Mouse (Mus musculus) heart, postnatal 10 days (tissue): ENCODE measurements around the gene Fam83e. TPM values are rescaled to one million over a fixed set of nuclear protein-coding genes. Genes with fewer than 3 reads are reported as not detected.

Source experiments
- total RNA-seq, 2 experiments: library from RNA; stranded (reverse); gene quantifications; 2 replicates each; pipeline ENCODE4 v1.2.3; 2021

Gene Fam83e
- total RNA-seq, 2 experiments from 2014 or later = 0.10 to 0.12 TPM

Other genes with a start within 250 kb of the Fam83e start
- not detected for gene Tulp2, start 239.3 kb upstream of the Fam83e start, total RNA-seq
- 1 to 10 TPM; 2.2 to 2.5 TPM for gene Gm45808, start 234.4 kb upstream of the Fam83e start, total RNA-seq
- gene Dhdh, start 232.4 kb upstream of the Fam83e start, total RNA-seq = 1 to 10 TPM; 4.7 to 6.0 TPM
- 100 to 1,000 TPM; 144 to 151 TPM for gene Nucb1, start 210.8 kb upstream of the Fam83e start, total RNA-seq
- 10 to 100 TPM; 24.5 to 45.4 TPM for gene Ppp1r15a, start 194.9 kb upstream of the Fam83e start, total RNA-seq
- gene Plekha4, start 194.9 kb upstream of the Fam83e start, total RNA-seq = 1 to 10 TPM; 4.1 to 5.6 TPM
- gene Hsd17b14, start 166.3 kb upstream of the Fam83e start, total RNA-seq = under 1 TPM; 0.25 to 0.34 TPM
- gene Bcat2, start 151.1 kb upstream of the Fam83e start, total RNA-seq = 10 to 100 TPM; 54.7 to 54.9 TPM
- gene Fgf21, start 105.7 kb upstream of the Fam83e start, total RNA-seq = not detected
- not detected for gene Fut1, start 103.9 kb upstream of the Fam83e start, total RNA-seq
- under 1 TPM; 0.22 to 0.65 TPM for gene Izumo1, start 99.4 kb upstream of the Fam83e start, total RNA-seq
- 10 to 100 TPM; 51.9 to 52.4 TPM for gene Rasip1, start 93.7 kb upstream of the Fam83e start, total RNA-seq
- gene Mamstr, start 81.2 kb upstream of the Fam83e start, total RNA-seq = 1 to 10 TPM; 7.5 to 8.5 TPM
- gene Fut2, start 54.8 kb upstream of the Fam83e start, total RNA-seq = under 1 TPM in 1 of 2 experiments, not detected in 1; 0.38 TPM
- gene Ntn5, start 37.2 kb upstream of the Fam83e start, total RNA-seq = under 1 TPM in 1 of 2 experiments, not detected in 1; 0.15 TPM
- under 1 TPM in 1 of 2 experiments, not detected in 1; 0.22 TPM for gene Sec1, start 26.8 kb upstream of the Fam83e start, total RNA-seq
- 1 to 10 TPM; 4.2 to 4.6 TPM for gene Car11, start 21.4 kb upstream of the Fam83e start, total RNA-seq
- gene Dbp, start 16.1 kb upstream of the Fam83e start, total RNA-seq = 10 to 100 TPM; 22.7 to 29.8 TPM
- 100 to 1,000 TPM; 698 to 700 TPM for gene Rpl18, start 5.8 kb upstream of the Fam83e start, total RNA-seq
- 10 to 100 TPM; 17.4 to 20.1 TPM for gene Sphk2, start 3.2 kb upstream of the Fam83e start, total RNA-seq
- gene Spaca4, start 4.6 kb downstream of the Fam83e start, total RNA-seq = not detected
- under 1 TPM; 0.22 to 0.30 TPM for gene Lmtk3, start 62.5 kb downstream of the Fam83e start, total RNA-seq
- gene Sult2b1, start 63.5 kb downstream of the Fam83e start, total RNA-seq = not detected
- 10 to 100 TPM; 91.1 to 95.1 TPM for gene Cyth2, start 93.4 kb downstream of the Fam83e start, total RNA-seq
- gene Kcnj14, start 103.6 kb downstream of the Fam83e start, total RNA-seq = under 1 TPM; 0.69 to 0.74 TPM
- 10 to 100 TPM; 14.6 to 17.1 TPM for gene Grwd1, start 109.7 kb downstream of the Fam83e start, total RNA-seq
- gene Kdelr1, start 151.6 kb downstream of the Fam83e start, total RNA-seq = 100 to 1,000 TPM; 121 to 128 TPM
- gene Grin2d, start 157.2 kb downstream of the Fam83e start, total RNA-seq = under 1 TPM; 0.55 to 0.77 TPM
- under 1 TPM in 1 of 2 experiments, not detected in 1; 0.37 TPM for gene Syngr4, start 175.5 kb downstream of the Fam83e start, total RNA-seq
- 10 to 100 TPM; 56.8 to 58.7 TPM for gene Tmem143, start 175.7 kb downstream of the Fam83e start, total RNA-seq
- gene Emp3, start 200.2 kb downstream of the Fam83e start, total RNA-seq = 10 to 100 TPM; 37.0 to 44.5 TPM
- 1 to 10 TPM in 1 of 2 experiments, under 1 TPM in 1; 0.96 to 2.0 TPM for gene Ccdc114, start 202.9 kb downstream of the Fam83e start, total RNA-seq